Mouse (Mus musculus) left cerebral cortex, adult 9 months (tissue): ENCODE data around the gene Slc25a47.
"Not testable (repeated sequence)": the region's sequence is repeated elsewhere in the genome, so short reads cannot be mapped to it uniquely, and the experiment has no call there.

Source experiments
- DNase-seq, 2 experiments: peaks; one replicate each; pipeline ENCODE4 v3.0.0; 2022; ENCODE audit warnings: low spot score in 2 of 2

The Slc25a47 gene

DNA sequence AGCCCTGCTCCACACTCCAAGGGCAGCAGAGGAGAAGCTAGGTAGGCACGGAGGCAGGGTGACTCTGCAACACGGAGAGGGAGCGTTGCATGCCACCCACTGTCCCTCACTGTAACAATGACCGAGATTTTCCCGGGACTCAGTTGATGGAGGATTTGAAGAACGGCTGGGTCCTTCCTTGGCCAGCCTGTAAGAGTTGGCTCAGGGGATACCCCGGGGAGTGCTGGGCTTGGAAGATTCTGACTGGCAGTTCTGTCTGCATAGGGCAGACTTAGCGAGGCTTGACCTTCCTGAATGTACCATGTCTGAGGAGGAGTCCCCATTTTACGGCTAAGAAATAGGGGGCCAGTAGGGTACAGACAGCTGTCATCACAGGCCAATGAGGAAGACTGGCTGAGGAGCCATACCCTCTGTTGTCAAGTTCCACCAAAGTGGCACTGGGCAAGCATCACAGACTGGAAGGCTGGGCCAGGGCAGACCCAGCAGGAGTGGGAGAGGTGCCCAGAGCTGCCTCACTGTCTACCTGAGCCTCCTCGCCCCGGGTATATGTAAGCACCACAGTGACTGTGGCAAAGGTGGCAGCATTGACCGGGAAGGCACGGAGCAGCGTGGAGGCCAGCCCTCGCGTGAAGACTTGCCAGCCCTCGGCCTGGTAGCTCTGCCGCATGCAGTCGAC is 9.4 kb upstream of the Slc25a47 start:
- DNase-seq, result no peak

GRCm38 (mm10) chr12:108826958-108827535 is 8.8 kb upstream of the Slc25a47 start:
- DNase-seq, result no peak

- DNase-seq, result no peak
These were observed 8.2 kb upstream of the Slc25a47 start for GRCm38 (mm10) chr12:108827641-108828040.

DNA sequence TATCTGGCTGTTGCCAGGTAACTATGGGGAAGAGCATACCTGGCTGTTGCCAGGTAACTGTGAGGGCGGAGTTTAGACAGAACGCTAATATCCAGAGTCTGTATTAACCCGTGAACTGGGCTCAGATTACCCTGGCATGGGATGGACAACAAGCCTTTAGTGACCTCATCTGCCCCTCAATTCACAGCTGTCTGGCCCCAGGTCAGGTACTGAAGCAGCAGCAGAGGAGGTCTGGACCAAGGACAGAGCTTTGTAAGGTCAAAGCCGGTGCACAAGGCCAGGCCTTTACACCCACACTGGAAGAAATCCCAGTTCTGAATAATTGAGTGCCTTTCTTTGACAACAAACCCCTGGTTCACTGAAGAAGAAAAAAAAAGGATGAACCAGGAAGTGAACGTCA is 6.2 kb upstream of the Slc25a47 start:
- no peak for DNase-seq

- no peak for DNase-seq
These were observed 5.5 kb upstream of the Slc25a47 start for GRCm38 (mm10) chr12:108830358-108830757.

DNA sequence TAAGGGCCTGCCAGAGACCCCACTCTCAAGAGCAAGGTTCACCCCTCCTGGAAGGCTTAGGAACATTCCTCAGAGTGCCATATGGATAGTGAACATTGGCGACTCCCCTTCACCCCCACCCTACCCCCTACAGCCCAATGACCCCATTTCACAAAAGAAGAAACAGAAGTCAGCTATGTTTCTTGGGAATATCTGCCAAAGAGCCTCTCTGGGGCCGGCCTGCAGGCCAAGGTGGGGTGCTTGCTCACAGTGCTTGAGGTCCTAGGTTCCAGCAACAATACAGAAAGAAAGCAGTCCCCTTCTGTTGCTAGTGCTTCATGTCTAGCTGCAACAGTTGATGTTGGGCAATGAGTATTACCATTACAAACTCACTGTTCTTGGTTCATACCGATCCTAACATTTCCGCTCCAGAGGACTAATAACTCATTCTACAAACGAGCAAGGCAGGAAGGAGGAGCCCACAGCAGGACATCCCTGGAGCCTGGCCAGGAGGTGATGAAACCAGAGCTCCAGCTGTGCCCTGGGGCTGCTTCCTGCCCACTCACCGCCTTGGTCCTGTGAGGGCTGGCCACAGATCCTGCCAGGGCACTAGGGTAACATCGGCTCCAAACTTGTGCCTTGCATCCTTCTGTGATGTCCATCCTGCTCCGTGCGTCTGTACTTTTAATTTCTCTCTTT is 3.7 kb upstream of the Slc25a47 start:
- DNase-seq, result no peak

GRCm38 (mm10) chr12:108832851-108833250 is 3.0 kb upstream of the Slc25a47 start:
- no peak for DNase-seq

- DNase-seq, result no peak
These were observed 2.4 kb upstream of the Slc25a47 start for GRCm38 (mm10) chr12:108833408-108833807.

DNA sequence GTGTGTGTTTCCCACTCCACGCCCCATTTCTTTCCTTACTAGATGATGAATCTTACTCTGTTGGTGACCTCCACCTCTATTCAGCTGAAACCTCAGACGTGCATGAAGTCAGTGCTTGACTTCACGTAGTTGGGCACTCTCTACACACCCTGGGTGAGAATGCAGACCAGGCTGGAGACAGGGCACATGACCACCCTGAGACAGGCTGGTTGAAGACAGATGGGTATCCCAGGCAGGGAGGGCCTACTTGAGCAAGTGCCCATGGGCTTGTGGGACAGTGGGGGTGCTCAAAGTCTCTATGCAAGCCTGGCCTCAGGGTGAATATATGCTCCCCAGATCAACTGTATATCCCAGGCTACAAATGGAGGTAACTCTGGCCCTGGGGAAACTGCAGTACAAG is 1.5 kb upstream of the Slc25a47 start:
- DNase-seq, result no peak

DNA sequence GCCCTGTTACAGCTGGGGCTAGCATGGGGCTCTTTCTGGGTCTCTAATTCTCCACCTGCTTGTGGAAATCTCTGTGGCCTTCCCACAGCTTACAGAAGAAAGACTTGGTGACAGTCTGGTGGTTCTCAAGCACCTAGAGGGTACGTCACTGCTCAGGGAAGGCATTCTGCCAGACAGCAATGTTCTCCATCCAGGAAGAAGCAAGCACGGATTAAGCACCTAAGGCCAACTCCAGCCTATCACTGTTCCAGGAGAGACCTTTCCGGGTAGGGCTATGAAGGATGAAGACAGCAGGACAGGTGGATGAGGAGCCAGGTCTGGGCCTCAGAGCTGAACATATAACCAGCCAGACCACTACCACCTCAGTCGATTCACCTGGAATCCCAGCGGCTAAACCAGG is 1.1 kb upstream of the Slc25a47 start:
- DNase-seq, result no peak

DNA sequence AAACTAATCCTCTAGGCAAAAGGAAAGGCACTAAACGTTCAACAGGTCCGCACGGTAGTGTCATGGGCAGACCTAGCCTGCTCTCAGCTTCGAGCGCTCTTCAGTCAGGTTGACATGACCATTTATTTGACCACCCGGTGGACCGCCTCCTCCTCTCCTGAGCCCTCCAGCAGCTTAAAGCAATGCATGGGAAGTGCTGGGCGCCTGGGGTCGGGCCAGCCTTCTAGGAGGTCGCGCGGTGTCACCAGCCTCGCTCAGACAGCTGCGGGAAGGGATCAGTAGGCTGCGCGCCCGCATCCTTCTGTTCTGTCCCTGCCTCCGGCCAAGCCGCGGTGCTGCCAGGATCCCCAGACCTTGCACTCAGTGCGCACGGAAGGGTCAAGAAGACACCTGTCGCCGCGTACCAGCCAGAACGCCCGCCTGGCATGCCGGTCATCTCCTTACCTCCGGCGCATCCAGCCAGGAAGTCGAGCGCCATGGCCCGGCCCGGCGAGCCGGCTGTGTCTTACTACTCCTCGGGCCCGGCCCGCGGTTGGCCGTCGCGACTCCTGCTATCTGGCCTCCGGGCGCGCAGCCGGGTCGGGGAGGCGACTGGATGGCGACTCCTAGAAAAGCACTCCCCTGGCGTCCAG is 522 bp upstream of the Slc25a47 start:
- DNase-seq, result no peak

DNA sequence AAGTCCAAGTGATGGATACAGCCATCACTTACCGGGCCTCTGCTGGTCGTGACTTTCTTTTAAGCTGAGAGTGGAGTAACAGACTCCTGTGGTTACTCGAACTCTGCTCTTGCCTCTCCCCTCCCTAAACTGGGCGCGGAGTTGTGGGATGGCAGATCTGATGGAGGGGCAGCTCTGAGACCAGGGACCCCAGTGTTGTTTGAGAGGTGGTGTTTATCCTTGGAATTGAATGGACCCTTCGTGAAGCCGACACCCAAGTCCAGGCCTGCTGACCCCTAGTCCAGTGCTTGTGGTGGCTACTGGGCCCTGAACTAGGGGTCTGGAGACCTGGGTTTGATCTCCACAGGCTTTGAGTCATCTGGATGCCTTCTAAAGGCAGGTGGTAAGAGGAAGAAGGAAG is 876 bp downstream of the Slc25a47 start:
- DNase-seq, result no peak

DNA sequence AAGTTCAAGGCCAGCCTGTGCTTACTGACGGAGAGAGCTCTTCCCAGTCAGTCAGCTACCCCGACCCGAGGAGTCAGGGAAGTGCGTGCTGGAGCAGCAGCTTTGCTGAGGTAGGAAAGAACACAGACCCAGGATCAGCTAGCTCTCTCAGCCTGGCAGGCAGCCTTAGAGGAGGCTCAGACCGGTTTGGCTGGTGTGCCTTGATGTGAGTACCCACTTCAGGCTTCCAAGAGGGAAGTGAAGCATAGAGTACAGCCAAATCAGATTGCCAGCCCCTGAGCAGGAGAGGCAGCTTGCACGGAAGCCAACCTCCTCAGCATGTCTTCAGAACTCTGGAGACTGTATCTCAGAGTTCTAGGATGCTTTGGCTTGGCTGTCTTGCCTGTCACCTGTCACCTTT is 5.3 kb downstream of the Slc25a47 start:
- no peak for DNase-seq

- no peak for DNase-seq
These were observed 6.8 kb downstream of the Slc25a47 start for GRCm38 (mm10) chr12:108842663-108843062.

DNA sequence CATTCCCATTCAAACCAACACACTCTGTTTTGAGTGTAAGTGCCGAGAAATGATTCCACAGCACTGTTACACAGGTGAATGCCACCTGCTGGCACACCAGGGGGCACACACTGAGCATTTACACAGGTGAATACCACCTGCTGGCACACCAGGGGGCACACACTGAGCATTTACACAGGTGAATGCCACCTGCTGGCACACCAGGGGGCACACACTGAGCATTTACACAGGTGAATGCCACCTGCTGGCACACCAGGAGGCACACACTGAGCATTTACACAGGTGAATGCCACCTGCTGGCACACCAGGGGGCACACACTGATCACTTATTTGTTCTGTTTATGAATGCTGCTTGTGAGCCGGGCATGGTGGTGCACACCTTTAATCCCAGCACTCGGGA is 12.2 kb downstream of the Slc25a47 start:
- not testable (repeated sequence) for DNase-seq

GRCm38 (mm10) chr12:108849488-108850022 is 13.7 kb downstream of the Slc25a47 start:
- DNase-seq, result no peak

GRCm38 (mm10) chr12:108850129-108850528 is 14.3 kb downstream of the Slc25a47 start:
- no peak for DNase-seq

DNA sequence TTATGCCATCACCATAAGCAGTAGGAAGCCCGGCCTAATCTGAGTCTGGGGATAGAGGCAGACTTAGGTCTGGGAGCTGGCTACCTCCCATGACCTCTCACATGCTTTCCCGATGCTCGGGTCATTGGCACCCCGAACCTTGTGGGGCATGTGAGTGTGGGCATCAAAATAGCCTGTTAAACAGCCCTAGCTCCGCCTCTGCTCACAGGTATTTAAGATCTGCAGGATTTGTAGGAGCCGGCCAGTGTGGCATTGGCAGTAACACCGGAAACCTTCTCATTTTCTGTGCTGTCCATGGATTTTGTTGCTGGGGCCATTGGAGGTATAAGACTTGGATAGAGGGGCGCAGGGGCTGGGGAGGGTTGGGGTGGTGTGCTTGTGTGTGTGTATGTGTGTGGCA is 15.0 kb downstream of the Slc25a47 start:
- no peak for DNase-seq

GRCm38 (mm10) chr12:108852822-108853221 is 17.0 kb downstream of the Slc25a47 start:
- DNase-seq, result no peak

DNA sequence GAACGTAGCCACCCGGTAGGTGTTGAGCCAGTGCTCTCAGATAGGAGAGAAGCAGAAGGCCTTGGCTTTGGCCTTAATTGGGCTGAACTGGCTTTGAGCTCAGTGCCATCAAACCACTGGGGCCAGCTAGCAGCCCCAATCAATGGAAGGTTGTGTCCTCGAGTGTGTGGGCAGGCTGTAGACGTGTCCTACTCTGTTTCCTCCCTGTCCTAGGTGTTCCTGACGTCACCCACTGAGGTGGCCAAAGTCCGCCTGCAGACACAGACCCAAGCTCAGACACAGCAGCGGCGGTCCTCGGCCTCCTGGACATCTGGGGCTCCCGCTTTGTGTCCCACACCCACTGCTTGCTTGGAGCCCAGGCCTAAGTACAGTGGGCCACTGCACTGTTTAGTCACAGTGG is 19.2 kb downstream of the Slc25a47 start:
- DNase-seq, result no peak

DNA sequence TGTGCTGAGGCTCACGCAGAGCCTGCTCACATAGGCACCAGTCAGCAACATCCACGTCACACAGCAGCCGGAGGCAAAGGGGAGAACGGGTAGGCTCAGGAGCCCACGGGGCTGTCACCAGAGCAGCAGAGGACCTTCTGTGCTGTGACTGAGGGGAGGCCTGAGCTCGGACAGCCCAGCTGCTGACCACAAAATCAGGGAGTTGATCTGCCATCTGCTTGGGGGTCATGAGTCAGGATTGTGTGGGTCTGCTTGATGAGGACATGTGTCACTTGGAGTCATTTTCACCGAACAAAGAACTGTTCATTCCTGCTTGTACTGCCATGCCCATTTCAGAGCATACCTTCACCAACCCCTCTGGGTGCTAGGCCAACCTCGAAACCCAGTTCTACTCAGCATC is 20.3 kb downstream of the Slc25a47 start:
- no peak for DNase-seq

- no peak for DNase-seq
These were observed 21.3 kb downstream of the Slc25a47 start for GRCm38 (mm10) chr12:108857109-108857508.
